Mouse (Mus musculus) spleen, embryonic (tissue): Measurements from ENCODE around the gene Nod2.
"Not testable (repeated sequence)": the region's sequence is repeated elsewhere in the genome, so short reads cannot be mapped to it uniquely, and the experiment has no call there.

Experiments
- CTCF ChIA-PET: fragments of 350-600 bp; sonication (Branson Sonifier 250); formaldehyde crosslinking; loops from one replicate; lab custom pipeline; 2022; lab: Charles Lee

The Nod2 gene

DNA sequence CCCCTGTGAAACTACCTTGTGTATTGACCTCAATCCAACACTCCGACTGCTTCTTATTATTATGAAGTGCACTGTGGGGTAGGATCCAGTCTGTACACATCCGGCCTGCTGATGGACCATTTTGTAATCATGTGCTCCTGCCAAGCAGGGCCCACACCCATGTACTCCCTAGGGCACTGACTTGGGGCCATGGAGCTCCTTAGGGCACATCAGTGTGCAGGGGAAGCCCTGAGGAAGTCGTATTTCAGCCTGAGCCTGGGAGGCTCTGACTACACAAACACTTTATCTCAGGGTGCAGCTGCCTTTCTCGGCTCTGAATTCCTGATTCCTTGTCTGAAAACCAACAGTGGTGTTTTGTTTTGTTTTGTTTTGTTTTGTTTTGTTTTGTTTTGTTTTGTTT, 16.9 kb upstream of the Nod2 start:
- CTCF ChIA-PET, result interaction anchor here (2.4 kb wide), 1 partner anchor 71 kb away, joined by 6 read pairs; no protein-coding TSS in a partner anchor

DNA sequence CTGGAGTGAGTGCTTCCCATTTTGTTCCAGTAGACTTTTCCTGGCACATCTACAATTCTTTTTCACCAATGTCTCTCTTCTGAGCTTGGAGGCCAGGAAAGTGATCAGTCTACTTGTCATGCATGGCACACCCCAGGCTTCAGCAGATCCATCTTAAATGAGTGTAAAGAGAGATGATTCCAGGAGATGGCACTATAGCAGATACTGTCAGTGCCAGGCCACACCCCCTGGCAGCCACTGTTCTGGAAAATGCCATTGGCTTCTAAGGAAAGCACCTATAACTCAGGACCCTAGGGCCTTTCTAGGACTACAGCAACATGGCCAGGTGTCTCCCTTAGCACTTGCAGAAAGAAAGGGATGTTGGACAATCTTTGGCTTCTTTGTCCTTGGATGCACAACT, 16.0 kb upstream of the Nod2 start:
- CTCF ChIA-PET, result interaction anchor here (0.6 to 1.0 kb wide), 2 partner anchors 13 to 73 kb away, joined by 3 to 4 read pairs; no protein-coding TSS in a partner anchor

DNA sequence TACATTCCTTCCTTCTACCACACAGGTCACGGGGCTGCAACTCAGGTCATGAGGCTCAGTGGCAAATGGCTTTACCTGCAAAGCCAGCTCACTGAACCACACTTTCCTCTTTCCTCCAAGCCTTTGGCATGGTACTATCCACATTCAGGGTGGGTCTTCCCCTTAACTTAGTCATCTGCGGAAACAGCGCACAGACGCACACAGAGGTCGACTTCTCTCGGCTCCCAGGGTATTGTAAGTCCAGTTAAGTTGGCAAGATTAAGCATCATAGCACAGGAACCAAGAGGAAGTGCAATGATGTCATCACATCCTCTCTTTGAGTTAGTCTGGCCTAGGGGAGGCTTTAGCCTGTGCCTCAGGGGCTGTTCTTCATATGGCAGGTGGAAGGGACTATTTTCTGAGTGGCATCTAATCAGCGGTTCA, 13.8 kb upstream of the Nod2 start:
- CTCF ChIA-PET, result no interaction called here

DNA sequence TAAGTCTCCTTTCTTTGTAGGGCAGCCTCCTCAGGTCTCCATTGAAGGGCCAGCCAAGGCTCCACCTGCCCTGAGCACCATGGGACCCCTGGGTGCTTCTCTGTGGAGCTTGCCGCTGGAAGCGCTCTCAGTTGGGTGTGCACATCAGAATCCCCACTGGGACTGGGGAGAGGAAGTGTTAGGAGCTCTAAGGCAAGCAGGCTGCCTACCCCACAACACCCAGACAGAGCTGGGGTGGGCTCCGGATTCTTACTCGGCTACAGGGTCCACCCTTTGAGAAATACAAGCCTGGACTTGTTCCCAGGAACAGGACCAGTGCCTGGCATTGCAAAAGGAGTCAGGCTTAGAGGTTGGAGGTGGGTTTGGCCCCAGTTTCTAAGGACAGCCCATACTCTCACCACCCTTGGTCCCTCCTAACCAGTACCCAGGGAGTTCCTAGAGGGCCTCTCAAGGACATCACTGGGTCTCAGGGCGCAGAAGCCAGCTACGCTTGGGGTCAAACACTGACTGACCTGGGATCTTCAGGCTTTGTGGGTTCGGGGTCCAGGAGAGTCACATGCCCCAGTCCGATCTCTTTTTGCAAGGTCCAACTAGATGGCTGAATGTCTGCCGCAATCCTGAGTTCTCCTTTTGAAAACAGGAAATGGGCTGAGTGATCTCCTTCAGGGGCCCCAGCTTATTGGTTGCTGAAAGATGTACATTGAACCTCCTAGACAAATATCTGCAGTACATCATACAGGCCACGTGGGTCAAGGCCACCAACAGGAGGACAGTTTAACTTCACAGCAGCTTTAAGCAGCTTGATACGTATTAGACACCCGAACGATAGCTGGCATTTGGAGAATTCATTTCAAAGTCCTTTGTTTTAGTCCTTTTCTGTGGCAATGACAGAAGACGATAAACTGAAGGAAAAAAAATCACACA, 11.4 kb upstream of the Nod2 start, which contains the start of gene Snx20:
Gene Snx20, minus strand, starts transcription at position 655 of the 924 bp plus-strand sequence.
- CTCF ChIA-PET, result interaction anchor here (1.1 to 1.5 kb wide), 2 partner anchors 25 to 34 kb away, joined by 3 read pairs; no protein-coding TSS in a partner anchor

DNA sequence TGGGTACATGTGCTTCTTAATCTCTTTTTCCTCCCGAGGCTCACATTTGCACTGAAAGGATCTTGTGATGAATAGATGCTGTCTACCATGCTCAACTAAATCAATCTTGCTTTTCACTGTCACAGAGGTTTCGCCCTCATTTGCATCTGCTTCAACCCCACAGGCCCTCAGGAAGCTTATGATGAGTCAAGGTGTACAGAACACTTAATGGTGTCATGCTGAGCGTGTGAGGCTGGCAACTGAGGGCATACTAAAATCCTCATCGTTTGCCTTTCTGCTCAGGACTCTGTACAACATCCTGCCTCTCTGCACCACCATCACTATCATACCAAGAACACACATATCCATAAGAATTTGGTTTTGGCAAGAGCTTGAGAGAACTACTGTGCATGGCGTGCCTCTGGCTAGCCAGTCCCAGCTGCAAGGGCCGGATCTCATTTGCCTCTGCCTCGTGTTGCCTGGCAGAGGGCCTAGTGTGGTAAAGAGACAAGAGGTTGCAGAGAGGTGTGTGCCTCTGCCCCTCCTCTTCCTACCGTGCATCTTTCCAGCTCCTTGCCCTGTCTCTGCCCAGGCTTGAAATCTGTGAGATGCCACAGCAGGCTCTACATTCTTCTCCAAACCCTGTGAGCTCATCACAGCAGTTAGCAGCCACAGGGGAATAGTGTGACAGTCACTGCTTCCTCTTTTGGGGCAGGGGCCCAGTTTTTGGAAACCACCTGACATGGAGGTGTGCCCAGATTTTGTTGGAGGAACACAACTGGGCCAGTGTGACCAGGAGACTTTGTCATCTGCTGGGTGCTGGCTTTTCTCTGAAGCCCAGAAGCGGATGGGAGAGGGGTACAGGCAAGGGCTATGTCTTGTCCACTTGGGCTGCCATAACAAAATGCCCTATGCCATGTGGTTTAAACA, 9.8 kb upstream of the Nod2 start:
- CTCF ChIA-PET, result no interaction called here

DNA sequence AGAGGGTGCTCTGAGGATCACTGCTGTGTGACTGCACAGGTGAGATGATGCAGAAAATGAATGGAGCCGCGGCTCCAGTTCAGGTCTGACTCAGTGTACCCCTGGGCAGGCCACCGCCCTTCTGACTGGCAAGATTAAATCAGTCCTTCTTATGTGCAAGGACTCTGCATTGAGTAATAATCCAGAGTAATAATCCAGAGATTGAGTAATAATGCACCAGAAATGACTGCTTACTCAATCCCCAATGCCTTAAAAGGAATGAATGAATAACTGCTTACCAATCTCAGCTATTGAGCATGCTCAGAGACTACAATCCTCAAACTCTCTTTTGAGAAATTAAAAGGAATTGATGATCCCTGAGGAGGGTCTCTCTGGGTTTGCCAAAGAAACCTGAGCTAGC, 8.2 kb upstream of the Nod2 start:
- CTCF ChIA-PET, result no interaction called here

DNA sequence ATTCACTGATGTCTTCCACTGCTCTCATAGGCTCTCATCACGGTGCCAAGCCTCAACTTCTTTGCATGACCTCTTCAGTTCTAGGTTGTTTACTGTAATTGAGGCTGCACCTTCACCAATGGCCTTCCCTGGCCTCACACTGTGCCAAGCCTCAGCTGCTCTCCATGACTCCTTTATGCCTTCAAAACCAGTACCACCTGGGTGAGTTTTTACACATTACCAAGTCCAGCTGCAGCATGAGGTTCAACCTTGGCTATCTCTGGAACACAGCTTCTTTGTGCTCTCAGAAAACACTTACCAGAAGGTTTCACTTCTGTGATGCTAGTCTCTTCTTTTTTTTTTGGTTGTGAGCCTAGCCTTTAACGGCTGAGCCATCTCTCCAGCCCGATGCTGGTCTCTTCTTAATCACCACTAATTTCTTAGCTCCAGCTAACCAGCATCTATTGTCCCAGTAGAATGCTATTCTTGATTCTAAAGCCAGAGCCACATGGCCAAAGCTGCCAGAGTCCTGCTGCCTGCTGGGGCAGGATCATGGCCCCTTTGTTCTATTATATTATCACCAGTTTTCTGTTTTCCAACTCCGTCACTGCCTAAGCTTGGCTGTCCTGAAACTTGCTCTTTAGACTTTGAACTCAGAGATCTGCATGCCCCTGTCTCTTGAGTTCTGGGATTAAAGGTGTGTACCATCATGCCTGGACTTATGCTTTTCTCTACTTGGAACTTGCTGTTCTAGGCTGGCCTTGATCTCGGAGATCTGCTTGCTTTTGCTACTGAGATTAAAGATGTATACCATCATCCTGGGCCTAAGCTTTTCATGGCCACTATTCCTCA, 4.2 kb upstream of the Nod2 start:
- CTCF ChIA-PET, result interaction anchor here (0.6 kb wide), 1 partner anchor 25 kb away, joined by 3 read pairs; no protein-coding TSS in a partner anchor

DNA sequence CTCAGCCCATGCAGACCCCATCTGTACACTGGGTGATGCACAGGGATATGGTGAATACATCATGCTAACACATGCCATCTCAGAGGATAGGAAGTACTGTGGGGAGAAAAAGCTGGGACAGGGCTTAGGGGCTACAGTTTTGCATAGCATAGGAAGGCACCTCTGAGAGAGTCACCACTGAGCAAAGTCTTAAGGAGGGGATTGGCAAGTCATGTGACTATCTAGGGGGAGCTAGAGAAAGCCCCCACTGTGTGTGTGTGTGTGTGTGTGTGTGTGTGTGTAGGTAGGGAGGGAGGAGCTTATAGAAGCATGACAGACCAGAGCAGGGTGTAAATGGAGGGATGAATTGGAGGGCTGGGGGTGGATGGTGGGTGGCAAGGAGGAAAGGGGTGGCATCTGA, 1.2 kb downstream of the Nod2 start:
- CTCF ChIA-PET, result no interaction called here

DNA sequence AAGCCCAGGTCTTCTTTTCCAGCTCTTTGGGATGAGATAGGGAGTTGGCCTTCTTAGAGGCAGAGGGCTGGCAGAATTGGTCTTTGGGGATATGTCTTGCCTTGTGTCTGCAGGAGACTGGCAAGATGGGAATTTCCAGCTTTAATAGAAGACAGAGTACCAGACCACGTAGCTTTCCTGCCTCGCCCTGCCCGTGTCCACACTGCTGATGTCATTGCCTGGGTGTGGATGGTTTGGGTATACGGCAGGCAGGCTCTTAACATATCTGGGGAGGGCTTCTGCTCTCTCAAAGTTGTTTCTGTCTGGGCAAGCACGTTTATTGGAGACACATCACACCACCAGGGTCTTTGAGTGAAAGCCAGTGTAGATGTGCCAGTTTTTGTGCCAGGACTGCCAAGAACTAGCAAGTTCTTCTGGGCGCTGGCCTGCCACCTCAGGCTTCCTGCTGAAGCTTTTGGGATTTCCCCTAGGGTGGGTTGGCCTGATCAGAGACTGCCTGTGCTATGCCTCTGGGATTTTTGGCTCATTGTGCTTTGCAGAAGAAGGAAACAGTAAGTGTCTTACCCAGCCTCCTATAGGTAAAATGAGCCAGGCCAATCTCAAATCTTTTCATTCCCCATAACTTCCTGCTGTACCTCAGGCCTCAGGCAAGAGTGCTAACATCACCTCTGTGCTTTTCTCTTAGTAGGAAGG, 3.0 kb downstream of the Nod2 start:
- CTCF ChIA-PET, result interaction anchor here (0.6 kb wide), 1 partner anchor 31 kb away, joined by 6 read pairs; no protein-coding TSS in a partner anchor

DNA sequence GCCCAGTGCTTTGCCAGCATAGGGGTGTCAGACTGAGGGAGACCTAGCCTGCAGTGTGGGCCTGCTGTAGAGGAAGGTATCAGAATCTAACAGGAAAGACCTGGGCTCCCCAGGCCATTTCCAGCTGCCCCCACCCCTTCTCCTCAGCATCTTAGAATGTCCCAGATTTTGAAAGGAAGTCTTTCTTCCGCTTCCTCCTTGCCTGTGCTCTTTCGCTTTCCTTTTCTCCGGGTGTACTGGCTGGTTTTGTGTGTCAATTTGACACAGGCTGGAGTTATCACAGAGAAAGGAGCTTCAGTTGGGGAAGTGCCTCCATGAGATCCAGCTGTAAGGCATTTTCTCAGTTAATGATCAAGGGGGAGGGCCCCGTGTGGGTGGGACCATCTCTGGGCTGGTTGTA, 4.0 kb downstream of the Nod2 start:
- CTCF ChIA-PET, result not testable (repeated sequence)

DNA sequence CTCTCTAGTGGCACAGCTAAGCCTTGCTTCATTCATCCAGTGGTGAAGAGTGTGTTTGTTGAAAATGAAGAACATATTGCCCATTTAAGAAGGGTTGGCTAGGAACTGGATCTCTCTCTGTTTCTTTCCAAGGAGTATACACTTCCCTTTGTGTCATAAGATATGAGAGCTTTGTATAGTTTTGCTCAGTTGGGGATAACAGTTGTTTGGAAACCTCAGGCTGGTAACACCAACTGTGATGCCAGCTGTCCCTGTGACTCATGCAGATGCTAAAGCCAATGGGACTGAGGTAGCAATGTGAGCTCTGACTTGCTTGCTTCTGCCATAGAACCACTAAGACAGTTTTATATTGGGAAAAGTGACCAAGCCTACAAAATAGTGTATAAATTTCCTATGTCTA, 8.2 kb downstream of the Nod2 start:
- CTCF ChIA-PET, result interaction anchor here (0.5 kb wide), 1 partner anchor 28 kb away, joined by 3 read pairs; no protein-coding TSS in a partner anchor

DNA sequence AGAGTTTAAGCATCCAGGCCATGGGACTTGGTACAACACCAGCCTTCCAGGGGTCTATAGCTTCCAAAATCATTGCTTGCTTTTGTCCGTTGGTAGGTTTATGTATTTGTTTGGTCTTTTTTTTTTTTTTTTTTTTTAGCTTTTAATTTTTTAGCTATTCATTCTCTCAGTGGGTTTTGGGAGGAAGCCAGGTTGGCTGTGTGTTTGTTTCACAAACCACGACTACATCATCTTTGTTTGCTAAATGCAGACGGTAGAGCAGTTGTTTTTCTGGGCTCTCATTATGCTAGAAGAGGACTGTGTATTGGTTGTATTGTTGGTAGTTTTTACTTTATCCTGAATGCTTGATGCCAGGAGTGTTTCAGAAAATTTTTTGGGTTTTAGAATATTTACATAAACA, 12.8 kb downstream of the Nod2 start:
- CTCF ChIA-PET, result interaction anchor here (0.6 to 0.8 kb wide), 3 partner anchors 20 to 33 kb away, joined by 3 to 6 read pairs (median 4); partner anchors contain the start of gene Snx20

DNA sequence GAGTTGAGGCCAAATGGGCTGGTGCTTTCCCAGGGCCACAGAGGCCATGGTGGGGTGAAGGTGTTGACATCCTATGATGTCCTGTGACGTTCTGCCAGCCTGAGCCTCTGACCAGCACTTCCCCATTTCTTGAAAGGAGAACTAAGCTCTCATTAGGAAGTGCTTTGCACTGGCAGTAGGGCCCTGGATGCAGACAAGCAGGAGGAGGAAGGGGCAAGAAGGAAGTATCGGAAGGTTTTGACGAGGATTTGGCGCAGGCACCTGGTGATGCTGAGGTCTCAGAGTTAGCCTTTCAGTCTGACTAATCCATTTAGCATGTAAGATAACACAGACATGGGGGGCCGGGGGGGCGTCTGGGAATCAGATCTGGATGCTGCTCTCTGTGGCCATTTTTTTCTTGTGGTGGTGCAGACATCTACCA, 15.3 kb downstream of the Nod2 start:
- CTCF ChIA-PET, result interaction anchor here (0.9 to 1.7 kb wide), 2 partner anchors 8 to 15 kb away, joined by 3 to 4 read pairs; partner anchors contain the start of gene Nod2

DNA sequence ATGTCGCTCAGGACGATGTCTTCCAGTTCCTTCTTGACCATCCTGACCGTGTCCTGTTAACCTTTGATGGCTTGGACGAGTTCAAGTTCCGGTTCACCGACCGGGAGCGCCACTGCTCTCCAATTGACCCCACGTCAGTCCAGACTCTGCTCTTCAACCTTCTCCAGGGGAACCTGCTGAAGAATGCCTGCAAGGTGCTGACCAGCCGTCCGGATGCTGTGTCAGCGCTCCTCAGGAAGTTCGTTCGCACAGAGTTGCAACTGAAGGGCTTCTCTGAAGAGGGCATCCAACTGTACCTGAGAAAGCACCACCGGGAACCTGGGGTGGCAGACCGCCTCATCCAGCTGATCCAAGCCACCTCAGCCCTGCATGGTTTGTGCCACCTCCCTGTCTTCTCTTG, 17.0 kb downstream of the Nod2 start:
- CTCF ChIA-PET, result no interaction called here

DNA sequence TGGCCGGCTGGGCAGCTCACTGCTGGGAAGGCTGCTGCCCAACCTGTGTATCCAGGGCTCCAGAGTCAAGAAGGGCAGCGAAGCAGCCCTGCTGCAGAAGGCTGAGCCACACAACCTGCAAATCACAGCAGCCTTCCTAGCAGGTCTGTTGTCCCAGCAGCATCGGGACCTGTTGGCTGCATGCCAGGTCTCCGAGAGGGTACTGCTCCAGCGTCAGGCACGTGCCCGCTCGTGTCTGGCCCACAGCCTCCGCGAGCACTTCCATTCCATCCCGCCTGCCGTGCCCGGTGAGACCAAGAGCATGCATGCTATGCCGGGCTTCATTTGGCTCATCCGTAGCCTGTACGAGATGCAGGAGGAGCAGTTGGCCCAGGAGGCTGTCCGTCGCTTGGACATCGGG, 17.8 kb downstream of the Nod2 start:
- CTCF ChIA-PET, result no interaction called here

DNA sequence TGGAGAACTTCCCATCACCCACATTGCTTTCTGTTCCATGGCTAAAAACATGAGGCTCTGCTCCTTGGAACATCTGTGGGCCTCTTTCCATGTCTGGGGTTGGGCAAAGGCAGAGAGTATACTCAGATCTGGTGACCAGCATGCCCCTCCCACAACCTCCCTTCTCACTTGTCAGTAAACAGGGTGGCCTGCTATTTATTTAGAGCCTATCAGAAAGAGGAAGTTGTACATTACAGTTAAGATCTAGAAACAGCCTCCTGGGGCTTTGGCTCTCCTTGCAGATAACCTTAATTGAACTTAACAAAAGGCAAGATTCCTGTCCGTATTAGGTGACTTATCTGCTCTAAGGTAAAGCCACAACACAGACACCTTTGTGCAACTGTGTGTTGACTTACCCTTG, 19.3 kb downstream of the Nod2 start:
- CTCF ChIA-PET, result interaction anchor here (3.4 kb wide), 1 partner anchor 29 kb away, joined by 32 read pairs; the partner anchor contains the start of gene Cyld

DNA sequence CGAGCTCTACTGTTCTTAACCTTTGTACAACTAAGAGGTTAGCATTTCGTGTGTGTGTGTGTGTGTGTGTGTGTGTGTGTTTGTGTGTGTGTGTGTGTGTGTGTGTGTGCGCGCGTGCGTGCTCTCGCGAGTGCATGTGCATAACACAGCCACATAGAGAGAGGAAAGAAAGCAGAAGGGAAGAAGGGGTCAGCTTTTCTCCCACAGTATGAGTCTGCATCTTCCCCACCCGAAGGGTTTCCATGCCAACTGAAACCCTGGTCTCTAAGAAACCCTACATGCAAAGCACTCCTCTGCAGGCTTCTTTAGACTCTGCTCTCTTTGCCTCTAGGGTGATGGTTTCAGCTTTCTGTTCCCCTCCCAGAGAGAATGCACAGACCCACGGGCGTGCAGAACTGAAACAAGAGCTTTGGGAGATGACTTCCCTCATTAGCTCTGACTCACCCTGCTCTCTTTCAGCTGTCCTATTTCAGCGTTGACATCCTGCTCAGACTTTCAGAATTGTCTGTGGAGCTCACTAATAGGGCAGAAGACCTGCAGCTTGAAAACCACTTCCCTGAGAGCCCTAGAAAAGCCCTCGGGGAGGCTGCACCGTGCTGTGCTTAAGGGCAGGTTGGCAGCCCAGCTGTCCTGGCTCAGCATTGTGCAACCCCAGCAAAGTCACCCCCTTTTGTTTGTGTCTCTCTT, 21.4 kb downstream of the Nod2 start:
- CTCF ChIA-PET, result interaction anchor here (0.7 to 3.4 kb wide), 3 partner anchors 25 to 33 kb away, joined by 3 to 32 read pairs (median 3); partner anchors contain the start of genes Cyld and Snx20

DNA sequence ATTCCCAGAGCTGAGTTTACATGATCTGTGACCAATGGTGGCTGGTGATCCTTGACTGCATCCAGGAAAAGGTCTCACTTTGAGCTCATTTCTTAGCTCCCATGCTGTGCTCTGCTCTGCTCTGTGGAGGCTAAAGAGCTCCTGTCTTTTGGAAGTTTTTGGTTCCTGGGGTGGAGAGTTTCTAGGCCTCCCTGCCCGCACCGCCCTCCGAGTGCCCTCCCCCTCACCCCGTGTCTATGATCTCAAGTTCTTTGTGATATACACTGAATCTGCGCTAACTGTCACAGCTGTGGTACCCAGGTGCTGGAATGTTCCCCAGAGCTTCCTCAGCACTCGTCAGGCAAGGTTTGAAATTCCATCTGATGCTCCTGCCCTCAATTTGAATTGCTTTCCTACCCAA, 23.7 kb downstream of the Nod2 start:
- CTCF ChIA-PET, result interaction anchor here (1.0 kb wide), 1 partner anchor 8 kb away, joined by 3 read pairs; no protein-coding TSS in a partner anchor

DNA sequence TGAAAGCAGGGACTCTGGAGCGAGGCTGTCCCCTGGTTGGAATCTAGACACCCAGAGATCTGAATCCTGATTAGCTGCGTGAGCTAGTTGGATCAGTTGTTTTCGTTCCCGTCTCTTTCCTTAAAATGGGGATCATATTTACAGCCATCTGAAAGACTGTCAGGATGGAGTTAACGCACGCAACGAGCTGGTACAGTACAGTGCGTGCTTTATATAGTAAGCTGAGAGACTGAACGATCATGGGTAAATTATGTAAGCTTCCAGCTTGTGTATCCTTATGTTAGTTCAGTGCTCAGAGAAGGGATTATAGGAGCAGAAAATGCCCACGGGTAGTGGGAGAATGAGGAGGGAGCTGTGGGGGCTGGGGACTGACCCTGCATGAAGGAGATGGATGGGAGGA, 24.5 kb downstream of the Nod2 start:
- CTCF ChIA-PET, result no interaction called here
